Mouse (Mus musculus) stomach, postnatal 0 days (tissue): ENCODE data around the gene Tpr.

Experiments
- CTCF ChIP-seq: IDR thresholded peaks from 2 replicates; pipeline ENCODE4 v1.5.1; 2016; ENCODE audit warnings: antibody characterized with exemption, low read depth, mild to moderate bottlenecking, moderate library complexity
- EP300 ChIP-seq: optimal IDR thresholded peaks from 2 replicates; pipeline ENCODE3; 2016; ENCODE audit warnings: antibody characterized with exemption

GRCm38 (mm10) chr1:150391931-150392637 lies 554 bp upstream of the Tpr start:
- TF ChIP-seq EP300 (no peak), CTCF (no peak)
